Mouse (Mus musculus) limb, embryonic 12.5 days (tissue): ENCODE results near the gene Ago3. TPM values are rescaled to one million over a fixed set of nuclear protein-coding genes. Genes with fewer than 3 reads are reported as not detected.

Source experiments
- ATAC-seq: fragments of 200-750 bp; cut with Nextera tagmentation; 2 replicates; pipeline ENCODE4 v1.8.0; 2017; ENCODE audit warnings: low read depth, moderate TSS enrichment; ENCODE audit not compliant: insufficient number of reproducible peaks, insufficient read depth, low FRiP score, low TSS enrichment
- H3K27ac ChIP-seq: fragments of 300-500 bp; sonication (generic); 2 replicates; pipeline ENCODE4 v1.5.1; 2016; ENCODE audit warnings: mild to moderate bottlenecking, moderate library complexity
- H3K27me3 ChIP-seq: fragments of 300-500 bp; sonication (generic); 2 replicates; pipeline ENCODE4 v1.6.1; 2016; ENCODE audit warnings: mild to moderate bottlenecking, moderate library complexity
- H3K36me3 ChIP-seq: fragments of 300-500 bp; sonication (generic); 2 replicates; pipeline ENCODE4 v1.6.1; 2016; ENCODE audit warnings: mild to moderate bottlenecking, moderate library complexity
- H3K4me1 ChIP-seq: fragments of 300-500 bp; sonication (generic); replicated peaks from 2 replicates; pipeline ENCODE4 v1.6.1; 2016
- H3K4me2 ChIP-seq: fragments of 300-500 bp; sonication (generic); 2 replicates; pipeline ENCODE4 v1.6.1; 2016; ENCODE audit warnings: mild to moderate bottlenecking, moderate library complexity
- H3K4me3 ChIP-seq: fragments of 300-500 bp; sonication (generic); replicated peaks from 2 replicates; pipeline ENCODE4 v1.5.1; 2016; ENCODE audit warnings: mild to moderate bottlenecking
- H3K9ac ChIP-seq: fragments of 300-500 bp; sonication (generic); replicated peaks from 2 replicates; pipeline ENCODE4 v1.6.1; 2016; ENCODE audit warnings: mild to moderate bottlenecking, moderate library complexity
- H3K9me3 ChIP-seq: fragments of 300-500 bp; sonication (generic); 2 replicates; pipeline ENCODE4 v1.6.1; 2016; ENCODE audit warnings: mild to moderate bottlenecking, moderate library complexity
- WGBS: fragments of 180-500 bp; shearing (Covaris S2); methylation state at CpG from one replicate; pipeline ENCODE4 v1.1.7; 2016; 5-methylcytosine and 5-hydroxymethylcytosine counted together
- polyA plus RNA-seq: library from polyadenylated mRNA; unstranded; fragments of >200 nt; fragmentation: Nextera tagmentation; extraction: Ambion mirVana; gene quantifications from 2 replicates; pipeline ENCODE4 v1.2.1, GENCODE M21; 2016

Ago3 gene
- polyA plus RNA-seq, 1 experiment from 2014 or later: 18.8 TPM

DNA sequence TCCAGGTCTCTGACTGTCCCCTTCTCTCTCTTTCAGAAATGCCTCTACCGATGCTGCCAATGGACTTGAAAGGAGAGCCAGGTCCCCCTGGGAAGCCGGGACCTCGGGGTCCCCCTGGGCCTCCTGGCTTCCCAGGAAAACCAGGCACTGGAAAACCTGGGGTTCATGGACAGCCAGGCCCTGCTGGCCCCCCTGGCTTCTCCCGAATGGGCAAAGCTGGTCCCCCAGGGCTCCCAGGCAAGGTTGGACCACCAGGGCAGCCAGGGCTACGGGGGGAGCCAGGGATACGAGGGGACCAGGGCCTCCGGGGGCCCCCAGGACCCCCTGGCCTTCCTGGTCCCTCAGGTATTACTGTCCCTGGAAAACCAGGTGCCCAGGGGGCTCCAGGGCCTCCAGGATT is 119.0 kb downstream of the Ago3 start:
- Histone ChIP-seq H3K9ac (no peak overlapping the region), H3K4me1 (peaks cover 28% of the 10 kb centered on the region), H3K36me3 (peaks cover 7% of the 10 kb centered on the region), H3K27ac (no peak overlapping the region), H3K27me3 (0 out of 2 replicates have a peak, but pooled peaks cover 3% of the 10 kb centered on the region), H3K4me3 (no peak overlapping the region), H3K9me3 (peaks cover 5% of the 10 kb centered on the region; the same call in 1 of the 2 replicates), H3K4me2 (no peak overlapping the region)
- 75% methylated on average over 7 of the region's 7 CpGs for WGBS
- no peak for ATAC-seq

DNA sequence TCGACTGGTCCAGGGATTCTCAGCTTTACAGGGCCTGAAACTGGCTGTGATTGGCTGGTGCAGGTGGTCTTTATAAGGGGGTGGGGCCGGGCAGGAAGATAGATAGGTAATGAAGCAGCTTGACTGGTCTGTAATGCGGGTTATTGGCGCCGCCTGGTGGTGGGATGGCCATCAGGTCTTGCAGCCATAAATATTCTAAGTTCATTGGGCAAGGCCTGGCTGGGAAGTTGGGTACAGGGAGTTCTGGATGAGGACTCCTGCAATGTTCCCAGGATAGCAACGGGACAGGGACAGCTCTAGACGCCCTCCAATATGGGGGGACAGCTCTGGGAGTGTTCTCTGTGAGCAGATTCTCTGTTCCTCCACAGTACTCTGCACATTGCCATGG is 119.4 kb downstream of the Ago3 start:
- Histone ChIP-seq H3K27ac (no peak overlapping the region), H3K9ac (no peak overlapping the region), H3K36me3 (peaks cover 2% of the 10 kb centered on the region), H3K9me3 (peaks cover 5% of the 10 kb centered on the region; the same call in 1 of the 2 replicates), H3K27me3 (0 out of 2 replicates have a peak, but pooled peaks cover 3% of the 10 kb centered on the region), H3K4me2 (peak overlapping the region; percentile 50), H3K4me1 (peaks cover 28% of the 10 kb centered on the region), H3K4me3 (peak overlapping the region; percentile 30)
- peak; percentile 69 for ATAC-seq
- WGBS: 1% methylated on average over 7 of the region's 7 CpGs

DNA sequence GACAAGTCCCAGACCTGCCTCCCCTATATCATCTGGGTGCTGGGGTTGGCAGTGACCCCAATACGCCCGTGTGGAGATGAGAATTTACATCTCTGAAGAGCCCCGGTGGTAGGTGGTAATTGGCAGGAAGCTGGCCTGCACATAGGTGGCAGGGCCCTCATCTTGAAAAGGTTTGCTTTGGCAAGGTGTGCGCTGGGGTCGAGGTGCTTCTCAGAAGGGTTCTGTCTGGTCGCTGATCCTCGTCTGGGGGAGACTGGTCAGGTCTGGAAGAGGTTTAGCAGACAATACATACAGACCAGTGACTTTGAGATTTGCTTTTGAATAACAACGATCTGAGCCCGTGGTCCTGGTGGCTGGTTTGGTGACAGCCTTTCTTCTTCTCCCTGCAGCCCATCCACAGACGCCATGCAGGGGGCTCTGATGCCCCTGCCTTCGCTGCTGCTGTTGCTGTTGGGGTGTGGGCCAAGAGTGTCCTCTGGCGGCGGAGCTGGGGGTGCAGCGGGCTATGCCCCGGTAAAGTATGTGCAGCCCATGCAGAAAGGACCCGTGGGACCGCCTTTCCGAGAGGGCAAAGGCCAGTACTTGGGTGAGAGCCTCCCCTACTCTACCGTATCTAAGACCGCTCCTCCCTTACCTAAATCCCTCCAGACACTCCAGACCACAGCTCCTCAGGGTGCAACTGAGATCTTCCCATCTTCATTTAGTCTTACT is 120.0 kb downstream of the Ago3 start:
- H3K9ac ChIP-seq: no peak overlapping the region
- H3K27ac ChIP-seq: no peak overlapping the region
- peak overlapping the region; percentile 30 for H3K4me3 ChIP-seq
- H3K9me3 ChIP-seq: peaks cover 5% of the 10 kb centered on the region; the same call in 1 of the 2 replicates
- ATAC-seq: peak; percentile 77
- H3K4me2 ChIP-seq: peak overlapping the region; percentile 50
- H3K27me3 ChIP-seq: 0 out of 2 replicates have a peak, but pooled peaks cover 3% of the 10 kb centered on the region
- 11% methylated on average over 20 of the region's 20 CpGs for WGBS
- H3K4me1 ChIP-seq: peaks cover 23% of the 10 kb centered on the region
- H3K36me3 ChIP-seq: no peaks in the 10 kb centered on the region

DNA sequence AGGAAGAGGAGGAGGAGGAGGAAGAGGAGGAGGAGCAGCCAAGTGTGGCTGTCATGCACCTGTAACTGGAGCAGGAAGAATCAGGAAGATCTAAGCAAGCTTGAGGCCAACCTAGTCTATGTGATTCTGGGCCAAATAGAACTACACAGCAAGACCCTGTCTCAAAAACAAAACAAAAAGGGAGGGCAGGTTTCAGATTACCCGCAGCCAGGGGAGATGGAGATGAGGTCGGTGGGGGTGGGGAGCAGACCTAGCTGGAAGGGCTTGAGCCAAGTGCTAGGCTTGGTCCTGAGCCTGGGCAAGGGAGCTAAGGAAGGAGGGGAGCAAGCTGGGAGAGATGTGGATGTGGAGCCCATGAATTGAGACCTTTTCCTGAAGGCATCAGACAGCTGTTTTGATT is 122.5 kb downstream of the Ago3 start:
- Histone ChIP-seq H3K36me3 (no peaks in the 10 kb centered on the region), H3K4me3 (no peak overlapping the region), H3K27me3 (peaks cover 18% of the 10 kb centered on the region), H3K9me3 (peaks cover 5% of the 10 kb centered on the region; the same call in 1 of the 2 replicates), H3K4me2 (no peak overlapping the region), H3K9ac (no peak overlapping the region), H3K27ac (no peak overlapping the region), H3K4me1 (peaks cover 14% of the 10 kb centered on the region)
- ATAC-seq: no peak
- 4% methylated on average over 2 of the region's 2 CpGs for WGBS

DNA sequence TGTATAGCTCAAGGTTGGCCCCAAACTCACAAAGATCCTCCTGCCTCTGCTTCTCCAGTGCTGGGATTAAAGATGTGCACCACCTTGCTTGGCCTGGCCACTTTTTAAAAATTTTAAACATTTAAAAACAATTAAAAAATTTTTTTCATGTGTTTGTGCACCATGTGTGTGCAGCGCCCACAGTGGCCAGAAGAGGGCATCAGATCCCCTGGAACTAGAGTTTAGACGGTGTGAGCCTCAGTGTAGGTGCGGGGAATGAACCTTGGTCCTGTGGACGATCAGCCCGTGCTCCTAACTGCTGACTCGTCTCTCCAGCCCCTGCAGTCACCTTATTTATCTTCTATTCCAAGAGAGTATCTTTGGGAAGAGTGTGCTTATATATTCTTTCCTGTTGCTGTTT is 123.3 kb downstream of the Ago3 start:
- Histone ChIP-seq H3K9ac (no peak overlapping the region), H3K36me3 (no peaks in the 10 kb centered on the region), H3K4me3 (no peak overlapping the region), H3K4me2 (no peak overlapping the region), H3K27ac (no peak overlapping the region), H3K4me1 (peaks cover 22% of the 10 kb centered on the region), H3K9me3 (peaks cover 5% of the 10 kb centered on the region; the same call in 1 of the 2 replicates), H3K27me3 (peaks cover 25% of the 10 kb centered on the region)
- 89% methylated on average over 6 of the region's 6 CpGs for WGBS
- no peak for ATAC-seq

DNA sequence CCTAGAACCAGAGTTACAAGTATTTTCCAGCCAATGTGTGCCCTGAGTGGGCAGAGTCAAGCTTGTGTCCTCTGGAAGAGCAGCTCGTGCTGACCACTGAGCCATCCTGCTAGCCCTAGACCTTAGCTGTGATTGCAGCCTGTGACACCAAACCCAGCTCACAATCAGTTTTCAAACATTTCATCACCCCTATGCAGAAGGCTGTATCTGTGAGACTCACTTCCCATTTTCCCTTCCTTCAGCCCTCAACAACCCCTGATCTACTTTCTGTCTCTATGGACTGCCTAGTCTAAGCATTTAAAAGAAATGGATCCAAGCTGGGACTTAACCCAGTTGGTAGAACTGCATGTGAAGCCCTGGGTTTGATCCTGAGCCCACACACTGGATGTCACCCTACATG is 123.9 kb downstream of the Ago3 start:
- no peak overlapping the region for H3K27ac ChIP-seq

DNA sequence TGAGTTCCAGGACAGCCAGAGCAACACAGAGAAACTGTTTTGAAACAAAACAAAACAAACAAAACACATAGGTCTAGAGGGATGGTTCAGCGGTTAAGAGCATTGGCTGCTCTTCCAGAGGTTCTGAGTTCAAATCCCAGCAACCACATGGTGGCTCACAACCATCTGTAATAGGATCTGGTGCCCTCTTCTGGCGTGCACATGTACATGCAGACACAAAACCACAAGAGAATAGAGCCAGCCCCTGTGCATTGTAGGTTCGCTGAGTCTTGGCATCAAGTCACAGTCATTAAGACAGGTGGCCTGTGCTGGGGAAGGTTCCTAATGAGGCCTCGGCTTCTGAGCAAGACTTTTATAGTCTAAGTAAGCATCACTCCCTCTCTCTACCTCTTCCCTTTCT is 125.5 kb downstream of the Ago3 start:
- no peak overlapping the region for H3K27ac ChIP-seq
- H3K9ac ChIP-seq: no peak overlapping the region
- peaks cover 43% of the 10 kb centered on the region for H3K27me3 ChIP-seq
- H3K9me3 ChIP-seq: peaks cover 5% of the 10 kb centered on the region; the same call in 1 of the 2 replicates
- H3K4me3 ChIP-seq: no peak overlapping the region
- H3K4me1 ChIP-seq: peaks cover 26% of the 10 kb centered on the region
- H3K36me3 ChIP-seq: no peaks in the 10 kb centered on the region
- H3K4me2 ChIP-seq: no peak overlapping the region
- ATAC-seq: no peak
- 52% methylated on average over 4 of the region's 4 CpGs for WGBS

More for the DNA sequence above, 123.9 kb downstream of the Ago3 start:
- Histone ChIP-seq H3K9me3 (peaks cover 5% of the 10 kb centered on the region; the same call in 1 of the 2 replicates), H3K4me1 (peaks cover 28% of the 10 kb centered on the region), H3K27me3 (peaks cover 32% of the 10 kb centered on the region), H3K9ac (no peak overlapping the region), H3K4me3 (no peak overlapping the region), H3K36me3 (no peaks in the 10 kb centered on the region), H3K4me2 (no peak overlapping the region)
- no peak for ATAC-seq
- 91% methylated on average over 1 of the region's 1 CpGs for WGBS

DNA sequence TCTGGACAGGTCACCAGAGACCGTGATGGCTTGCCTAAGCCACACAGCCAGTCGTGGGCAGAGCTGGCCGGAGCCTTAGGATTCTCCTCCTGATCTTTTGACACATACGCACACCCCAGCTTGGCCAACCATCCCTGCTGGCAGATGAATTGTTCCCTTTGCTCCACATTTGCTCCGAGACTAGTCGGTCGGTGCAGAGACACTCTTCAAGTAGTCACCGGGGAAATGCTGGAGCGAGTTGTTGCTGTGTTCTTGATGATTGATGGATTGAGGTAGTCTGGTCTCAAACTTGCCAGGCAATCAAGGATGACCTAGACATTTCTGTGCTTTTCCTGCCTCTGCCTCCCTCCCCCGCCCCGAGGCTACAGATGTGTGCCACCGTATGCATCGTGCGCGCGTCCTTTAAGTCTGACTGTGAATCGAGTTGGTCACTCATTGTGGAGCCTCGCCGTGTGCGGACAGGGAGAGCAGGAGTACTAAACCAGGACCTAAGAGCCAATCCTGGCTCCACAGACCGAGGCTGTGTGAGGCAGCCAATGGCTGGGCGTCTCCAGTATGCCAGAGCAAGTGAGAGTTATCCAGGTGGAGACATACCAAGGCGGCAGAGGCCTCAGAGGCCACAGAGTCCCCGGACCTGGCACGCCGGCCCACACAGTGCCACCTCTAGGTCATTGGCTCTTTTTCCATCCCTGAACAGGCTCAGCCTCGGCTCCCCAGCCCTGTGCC is 127.6 kb downstream of the Ago3 start:
- peak overlapping the region; percentile 45; the same call in 1 of the 2 replicates for H3K9ac ChIP-seq
- 4% methylated on average over 27 of the region's 27 CpGs for WGBS
- 0 out of 2 replicates have a peak, but pooled peaks have one; percentile 28 for ATAC-seq
- H3K36me3 ChIP-seq: no peaks in the 10 kb centered on the region
- peak overlapping the region; percentile 45 for H3K4me3 ChIP-seq
- H3K4me2 ChIP-seq: peak overlapping the region; percentile 89
- peaks cover 35% of the 10 kb centered on the region for H3K4me1 ChIP-seq
- peaks cover 61% of the 10 kb centered on the region for H3K27me3 ChIP-seq
- peaks cover 5% of the 10 kb centered on the region; the same call in 1 of the 2 replicates for H3K9me3 ChIP-seq
- peak overlapping the region; percentile 75 for H3K27ac ChIP-seq

DNA sequence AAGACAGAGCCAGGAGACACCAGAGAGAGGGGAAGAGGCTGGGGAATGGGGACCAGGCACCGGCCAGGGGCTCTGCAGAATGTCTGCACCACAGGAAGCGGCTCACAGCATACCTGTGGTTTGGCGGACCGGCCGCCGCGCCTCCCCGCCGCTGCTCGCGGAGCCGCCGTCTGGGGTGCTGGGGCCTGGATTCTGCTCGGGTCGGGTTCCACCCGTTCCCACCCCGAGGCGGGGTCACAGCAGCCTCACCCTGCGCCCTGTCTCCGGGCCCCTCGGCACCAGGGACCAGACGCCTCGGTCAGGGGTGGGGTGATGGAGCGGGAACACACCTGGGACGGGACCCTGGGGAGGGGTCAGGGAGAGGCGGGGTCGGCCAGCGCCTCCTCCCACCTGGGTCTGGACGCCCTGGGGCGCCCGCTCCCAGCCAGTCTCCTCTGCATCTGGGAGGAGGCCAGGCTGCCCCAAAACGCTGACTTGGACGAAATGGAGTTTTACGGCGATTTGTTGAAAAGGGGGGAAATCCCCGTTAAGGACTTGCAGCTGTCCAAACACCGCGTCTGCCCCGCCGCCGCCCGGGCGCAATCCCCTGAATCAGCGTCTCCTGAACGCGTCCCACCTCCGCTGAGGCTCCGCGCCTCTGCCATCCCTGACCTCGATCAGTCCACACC is 128.3 kb downstream of the Ago3 start:
- ATAC-seq: peak; percentile 61; the same call in 1 of the 2 replicates
- Histone ChIP-seq H3K36me3 (no peaks in the 10 kb centered on the region), H3K27ac (peak overlapping the region; percentile 75), H3K4me3 (peak overlapping the region; percentile 45), H3K27me3 (peaks cover 65% of the 10 kb centered on the region), H3K4me1 (peaks cover 41% of the 10 kb centered on the region), H3K4me2 (peak overlapping the region; percentile 89), H3K9ac (peak overlapping the region; percentile 45), H3K9me3 (peaks cover 3% of the 10 kb centered on the region; the same call in 1 of the 2 replicates)
- under 1% methylated on average over 50 of the region's 50 CpGs for WGBS

DNA sequence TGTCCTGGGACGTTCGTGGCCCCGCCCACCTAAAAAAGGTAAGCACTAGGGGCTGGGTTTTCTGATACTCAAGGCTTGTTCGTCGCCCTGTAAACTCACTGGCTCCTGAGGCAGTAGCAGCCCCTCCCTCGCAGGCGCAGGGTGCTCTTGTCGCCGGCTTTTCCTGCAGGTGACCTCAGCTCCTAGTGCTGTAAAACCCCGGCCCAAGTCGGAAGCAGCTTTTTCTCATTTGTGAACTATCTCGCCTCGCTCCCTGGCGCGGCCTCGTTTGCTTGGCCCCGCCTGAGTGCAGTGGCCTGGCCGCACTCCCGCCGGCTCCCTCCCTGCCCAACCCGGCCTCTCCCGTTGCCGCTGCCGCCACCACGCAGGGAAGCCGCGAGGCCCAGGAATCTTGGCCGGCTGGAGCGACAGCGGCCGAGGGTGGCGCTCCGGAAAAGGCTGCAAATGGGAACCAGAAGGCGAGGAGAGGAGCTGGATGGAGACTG is 132.7 kb downstream of the Ago3 start:
- peak overlapping the region; percentile 55 for H3K9ac ChIP-seq
- H3K4me3 ChIP-seq: peak overlapping the region; percentile 35
- H3K4me2 ChIP-seq: peak overlapping the region; percentile 74
- H3K27ac ChIP-seq: peak overlapping the region; percentile 77
- peaks cover 34% of the 10 kb centered on the region for H3K4me1 ChIP-seq
- H3K9me3 ChIP-seq: no peaks in the 10 kb centered on the region
- WGBS: under 1% methylated on average over 34 of the region's 34 CpGs
- no peaks in the 10 kb centered on the region for H3K36me3 ChIP-seq
- no peak for ATAC-seq
- H3K27me3 ChIP-seq: peaks cover 55% of the 10 kb centered on the region
